In genomic region chr1:43868510-43868909, GRCm38 (mm10) we compare ENCODE assay signal across 23 mouse cellular contexts. TPM values are rescaled to one million over a fixed set of nuclear protein-coding genes. Genes with fewer than 3 reads are reported as not detected.
DNase-seq lines count a peak whose midpoint lies in the region; ATAC-seq lines count a peak whose summit lies in the region.
"Had no signal": no experiment of that assay in that cellular context is flagged by ENCODE, and none has a peak within 500 bp of the region (broad histone marks: within the 10 kb centered on the region; RNA-seq: fewer than 3 reads in every experiment).

No protein-coding gene starts in this region.

- H3K4me2 ChIP-seq in limb, embryonic 11.5 days (ENCODE audit: low read depth, severe bottlenecking), result no peak overlapping the region
- H3K4me2 ChIP-seq: embryonic facial prominence, embryonic 12.5 days; embryonic facial prominence, embryonic 15.5 days; heart, embryonic 11.5 days; hindbrain, embryonic 12.5 days; hindbrain, embryonic 15.5 days had no signal

- DNase-seq in limb, embryonic 11.5 days (ENCODE audit: low spot score), result peak; percentile 2
- DNase-seq in limb, embryonic 10.5 days (ENCODE audit: low spot score), result no peak
- DNase-seq in brain, adult 2 months (ENCODE audit: low read depth, low spot score), result peak; percentile 22
- DNase-seq in left cerebral cortex, postnatal 25 days (ENCODE audit: low spot score in 2 of 2), result no peak
- DNase-seq in lung, postnatal 36 days, result no peak
- no peak for DNase-seq in ovary, postnatal 14 days (ENCODE audit: low spot score)
- DNase-seq: adrenal gland, postnatal 10 days; adrenal gland, postnatal 36 days; cerebellum, adult 11 months; cerebellum, adult 8-10 months; cerebellum, postnatal 10 days; forebrain, postnatal 0 days; gastrocnemius, postnatal 10 days; gastrocnemius, postnatal 36 days had no signal

- no peaks in the 10 kb centered on the region for H3K27me3 ChIP-seq in limb, embryonic 11.5 days (ENCODE audit: control insufficient read depth, insufficient read depth, low read length)
- H3K27me3 ChIP-seq in limb, embryonic 10.5 days (ENCODE audit: low read depth, poor library complexity, severe bottlenecking), result no peaks in the 10 kb centered on the region
- H3K27me3 ChIP-seq: embryonic facial prominence, embryonic 12.5 days; embryonic facial prominence, embryonic 15.5 days; hindbrain, embryonic 12.5 days; hindbrain, embryonic 15.5 days; Patski had no signal

- no peak overlapping the region for H3K9ac ChIP-seq in limb, embryonic 11.5 days (ENCODE audit: low read length)
- H3K9ac ChIP-seq: embryonic facial prominence, embryonic 12.5 days; embryonic facial prominence, embryonic 15.5 days; forebrain, postnatal 0 days; hindbrain, embryonic 12.5 days; hindbrain, embryonic 15.5 days had no signal

- no peak for ATAC-seq in limb, embryonic 11.5 days (ENCODE audit: insufficient number of reproducible peaks, low FRiP score, low TSS enrichment, low read depth)
- peak; percentile 38 for ATAC-seq in megakaryocyte, adult 5-6 weeks (ENCODE audit: poor library complexity, severe bottlenecking)
- ATAC-seq: CD4-positive, CD25-positive, alpha-beta regulatory T cell, adult 4 months; forebrain, embryonic 14.5 days; forebrain, postnatal 0 days; Patski had no signal

- no peak overlapping the region for H3K4me3 ChIP-seq in limb, embryonic 11.5 days (ENCODE audit: low read depth, low read length)
- H3K4me3 ChIP-seq in limb, embryonic 10.5 days, result no peak overlapping the region
- H3K4me3 ChIP-seq: embryonic facial prominence, embryonic 12.5 days; embryonic facial prominence, embryonic 15.5 days; hindbrain, embryonic 12.5 days; hindbrain, embryonic 15.5 days had no signal

- no peak overlapping the region for H3K27ac ChIP-seq in limb, embryonic 11.5 days (replicated peaks; ENCODE audit: low read depth, low read length)
- no peak overlapping the region for H3K27ac ChIP-seq in limb, embryonic 10.5 days
- H3K27ac ChIP-seq: embryonic facial prominence, embryonic 12.5 days; embryonic facial prominence, embryonic 15.5 days; hindbrain, embryonic 12.5 days; hindbrain, embryonic 15.5 days had no signal

- no peaks in the 10 kb centered on the region for H3K4me1 ChIP-seq in limb, embryonic 11.5 days (ENCODE audit: control insufficient read depth, insufficient read depth, low read length)
- H3K4me1 ChIP-seq in limb, embryonic 10.5 days, result no peaks in the 10 kb centered on the region
- H3K4me1 ChIP-seq: embryonic facial prominence, embryonic 12.5 days; embryonic facial prominence, embryonic 15.5 days; hindbrain, embryonic 12.5 days; hindbrain, embryonic 15.5 days had no signal

- WGBS in limb, embryonic 11.5 days, result 71% methylated on average over 1 of the region's 1 CpGs
- WGBS in limb, embryonic 10.5 days, result 80% methylated on average over 1 of the region's 1 CpGs

- no peaks in the 10 kb centered on the region for H3K36me3 ChIP-seq in limb, embryonic 11.5 days (ENCODE audit: control insufficient read depth, insufficient read depth, low read length)
- no peaks in the 10 kb centered on the region for H3K36me3 ChIP-seq in limb, embryonic 10.5 days
- H3K36me3 ChIP-seq: embryonic facial prominence, embryonic 12.5 days; embryonic facial prominence, embryonic 15.5 days; hindbrain, embryonic 12.5 days; hindbrain, embryonic 15.5 days had no signal

- no peaks in the 10 kb centered on the region for H3K9me3 ChIP-seq in limb, embryonic 11.5 days (ENCODE audit: control insufficient read depth, low read length)
- no peaks in the 10 kb centered on the region for H3K9me3 ChIP-seq in limb, embryonic 10.5 days (replicated peaks)
- H3K9me3 ChIP-seq: embryonic facial prominence, embryonic 12.5 days; embryonic facial prominence, embryonic 15.5 days; hindbrain, embryonic 12.5 days; hindbrain, embryonic 15.5 days had no signal

- intact Hi-C loops in left cerebral cortex, postnatal 25 days (cut with DNase I), result no loop called here

RNA-seq across cellular contexts. Expression of gene Uxs1, which starts 40.9 kb away (rescaled TPM):
- 24.5 and 25.2 TPM in 2 replicates for polyA plus RNA-seq in limb, embryonic 11.5 days (2014; fragmentation: Nextera tagmentation; extraction: Ambion mirVana)
- polyA plus RNA-seq in limb, embryonic 10.5 days (2016; fragmentation: Nextera tagmentation; extraction: Ambion mirVana), result 21.2 and 22.5 TPM in 2 replicates
- total RNA-seq in megakaryocyte, adult 5-6 weeks (2015), result 26.5 and 41.8 TPM in 2 replicates
- 43.4 and 51.6 TPM in 2 replicates for total RNA-seq in megakaryocyte, adult 5-6 weeks (2017)
- 10 to 100 TPM; 52.0 to 52.7 TPM for total RNA-seq in left cerebral cortex, postnatal 25 days (2021)

Comparison
In these comparisons a context has a peak if more than half of its experiments do, and no peak if none do; other contexts are left out.
1. DNase-seq: peak in limb, embryonic 11.5 days (single experiment) and brain, adult 2 months (single experiment); none in limb, embryonic 10.5 days (single experiment), left cerebral cortex, postnatal 25 days (0 of 2), lung, postnatal 36 days (single experiment) and ovary, postnatal 14 days (single experiment).